Mouse (Mus musculus): ENCODE data around the gene Dhrs7b. TPM values are rescaled to one million over a fixed set of nuclear protein-coding genes. Genes with fewer than 3 reads are reported as not detected.

The Dhrs7b gene
- polyA plus RNA-seq (2012; rRNA removed), result 12.6 and 14.2 TPM in 2 replicates

GRCm38 (mm10) chr11:60830433-60831052 is at the start of gene Dhrs7b:
Gene Dhrs7b (plus strand): TSS chr11:60830631.

GRCm38 (mm10) chr11:60811618-60812017 is 18.8 kb upstream of the Dhrs7b start, which contains the start of gene Shmt1:
Gene Shmt1 (minus strand): TSS chr11:60811718.

GRCm38 (mm10) chr11:60878675-60879294 is 48.4 kb downstream of the Dhrs7b start, which contains the start of gene Tmem11:
Gene Tmem11 (minus strand): TSS chr11:60879272.

Other genes starting within 250 kb of the Dhrs7b start
- 130 and 140 TPM in 2 replicates for gene Llgl1, start 130.9 kb upstream of the Dhrs7b start, polyA plus RNA-seq (2012; rRNA removed)
- 279 and 312 TPM in 2 replicates for gene Flii, start 103.4 kb upstream of the Dhrs7b start, polyA plus RNA-seq (2012; rRNA removed)
- gene Mief2, start 102.2 kb upstream of the Dhrs7b start, polyA plus RNA-seq (2012; rRNA removed), result 27.7 and 33.8 TPM in 2 replicates
- 11.0 and 12.3 TPM in 2 replicates for gene Top3a, start 53.3 kb upstream of the Dhrs7b start, polyA plus RNA-seq (2012; rRNA removed)
- gene Smcr8, start 53.1 kb upstream of the Dhrs7b start, polyA plus RNA-seq (2012; rRNA removed), result 11.2 and 13.0 TPM in 2 replicates
- gene Shmt1, start 18.9 kb upstream of the Dhrs7b start, polyA plus RNA-seq (2012; rRNA removed), result 19.2 and 23.0 TPM in 2 replicates
- gene Tmem11, start 48.6 kb downstream of the Dhrs7b start, polyA plus RNA-seq (2012; rRNA removed), result 91.6 and 102 TPM in 2 replicates
- gene Natd1, start 84.1 kb downstream of the Dhrs7b start, polyA plus RNA-seq (2012; rRNA removed), result 61.2 and 62.3 TPM in 2 replicates
- gene Map2k3, start 101.4 kb downstream of the Dhrs7b start, polyA plus RNA-seq (2012; rRNA removed), result 24.5 and 35.6 TPM in 2 replicates
- gene Kcnj12, start 191.9 kb downstream of the Dhrs7b start, polyA plus RNA-seq (2012; rRNA removed), result 0.33 and 0.46 TPM in 2 replicates

All from ovary, adult 2 months (tissue).